Comparison of ENCODE assay signal across 14 mouse cellular contexts in the genomic region with DNA sequence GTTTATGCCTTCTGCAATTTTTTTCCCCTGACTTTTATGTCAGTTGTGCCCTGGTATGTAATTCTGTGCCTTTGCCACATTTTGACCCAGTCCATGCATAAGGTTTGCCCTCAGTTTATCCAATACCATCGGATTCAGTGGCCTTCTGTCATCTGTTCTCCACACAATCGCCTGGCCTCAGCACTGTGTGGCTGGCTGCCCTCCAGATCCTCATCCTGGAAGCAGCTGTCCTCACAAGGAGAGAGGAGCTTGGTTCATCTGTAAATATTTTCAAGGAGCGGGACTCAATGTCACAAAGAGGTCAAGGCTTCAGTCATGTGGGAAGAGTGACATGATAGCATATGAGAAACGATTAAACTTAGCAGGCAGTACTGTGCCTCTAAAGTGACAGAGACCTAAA. TPM values are rescaled to one million over a fixed set of nuclear protein-coding genes. Genes with fewer than 3 reads are reported as not detected.
DNase-seq lines count a peak whose midpoint lies in the region; ATAC-seq and TF ChIP-seq lines count a peak whose summit lies in the region.
"Had no signal": no experiment of that assay in that cellular context is flagged by ENCODE, and none has a peak within 500 bp of the region (broad histone marks: within the 10 kb centered on the region; RNA-seq: fewer than 3 reads in every experiment).

No protein-coding gene starts in this region.

- WGBS in embryonic facial prominence, embryonic 14.5 days: 64% methylated on average over 4 of the region's 4 CpGs
- 87% methylated on average over 4 of the region's 4 CpGs for WGBS in embryonic facial prominence, embryonic 10.5 days
- WGBS in stomach, embryonic 16.5 days: 39% methylated on average over 4 of the region's 4 CpGs
- 42% methylated on average over 4 of the region's 4 CpGs for WGBS in stomach, postnatal 0 days
- 31% methylated on average over 4 of the region's 4 CpGs for WGBS in heart, embryonic 16.5 days

- H3K36me3 ChIP-seq in embryonic facial prominence, embryonic 14.5 days (ENCODE audit: control insufficient read depth, insufficient read depth, low read length): no peaks in the 10 kb centered on the region
- H3K36me3 ChIP-seq in embryonic facial prominence, embryonic 10.5 days (replicated peaks): no peaks in the 10 kb centered on the region
- no peaks in the 10 kb centered on the region for H3K36me3 ChIP-seq in stomach, embryonic 16.5 days (ENCODE audit: control insufficient read depth, insufficient read depth, low read length)
- H3K36me3 ChIP-seq in stomach, postnatal 0 days (ENCODE audit: control insufficient read depth, insufficient read depth, low read length): no peaks in the 10 kb centered on the region
- H3K36me3 ChIP-seq in heart, embryonic 16.5 days (ENCODE audit: control insufficient read depth, insufficient read depth): no peaks in the 10 kb centered on the region
- H3K36me3 ChIP-seq: forebrain, embryonic 12.5 days; hindbrain, embryonic 15.5 days had no signal

- peak; percentile 9 for DNase-seq in embryonic facial prominence, embryonic 14.5 days (ENCODE audit: low spot score)
- DNase-seq in embryonic facial prominence, embryonic 10.5 days (ENCODE audit: low spot score): no peak
- no peak for DNase-seq in stomach, postnatal 0 days (ENCODE audit: low spot score)
- DNase-seq in testis, postnatal 14 days (ENCODE audit: low spot score): peak; percentile 5
- DNase-seq in kidney, adult 9 months: no peak
- DNase-seq: thymus, postnatal 14 days had no signal

- ATAC-seq in embryonic facial prominence, embryonic 14.5 days (ENCODE audit: low read depth): no peak
- ATAC-seq in stomach, embryonic 16.5 days (ENCODE audit: insufficient read depth, low FRiP score): 0 out of 2 replicates have a peak, but pooled peaks have one; percentile 13
- ATAC-seq in stomach, postnatal 0 days (ENCODE audit: low FRiP score, low TSS enrichment): no peak; the same call in 1 of the 2 replicates
- peak; percentile 29; the same call in 1 of the 2 replicates for ATAC-seq in heart, embryonic 16.5 days (replicated peaks; ENCODE audit: extremely low read depth, insufficient read depth, low FRiP score)
- ATAC-seq in megakaryocyte-erythroid progenitor cell, adult 5-6 weeks (replicated peaks; ENCODE audit: low FRiP score, low TSS enrichment, poor library complexity, severe bottlenecking): no peak

- H3K9me3 ChIP-seq in embryonic facial prominence, embryonic 14.5 days (ENCODE audit: control insufficient read depth, low read length): no peaks in the 10 kb centered on the region
- no peaks in the 10 kb centered on the region for H3K9me3 ChIP-seq in embryonic facial prominence, embryonic 10.5 days
- no peaks in the 10 kb centered on the region for H3K9me3 ChIP-seq in stomach, embryonic 16.5 days (replicated peaks; ENCODE audit: control insufficient read depth, low read length)
- no peaks in the 10 kb centered on the region for H3K9me3 ChIP-seq in stomach, postnatal 0 days (ENCODE audit: control insufficient read depth, low read length)
- H3K9me3 ChIP-seq in heart, embryonic 16.5 days (replicated peaks; ENCODE audit: control insufficient read depth, low read length): no peaks in the 10 kb centered on the region
- H3K9me3 ChIP-seq: forebrain, embryonic 12.5 days; hindbrain, embryonic 15.5 days had no signal

- H3K4me2 ChIP-seq in embryonic facial prominence, embryonic 14.5 days (ENCODE audit: low read depth, low read length): no peak overlapping the region
- H3K4me2 ChIP-seq in stomach, embryonic 16.5 days (ENCODE audit: low read depth, low read length): no peak overlapping the region
- H3K4me2 ChIP-seq in stomach, postnatal 0 days (replicated peaks; ENCODE audit: low read depth): no peak overlapping the region
- peak overlapping the region; percentile 33; the same call in 1 of the 2 replicates for H3K4me2 ChIP-seq in heart, embryonic 16.5 days (ENCODE audit: low read depth, low read length)
- H3K4me2 ChIP-seq: forebrain, embryonic 12.5 days; hindbrain, embryonic 15.5 days had no signal

- no peak overlapping the region for H3K9ac ChIP-seq in embryonic facial prominence, embryonic 14.5 days (ENCODE audit: low read depth, low read length)
- no peak overlapping the region for H3K9ac ChIP-seq in stomach, embryonic 16.5 days (ENCODE audit: low read length)
- H3K9ac ChIP-seq in stomach, postnatal 0 days (ENCODE audit: low read length): no peak overlapping the region
- H3K9ac ChIP-seq in heart, embryonic 16.5 days (ENCODE audit: low read length): no peak overlapping the region
- H3K9ac ChIP-seq: forebrain, embryonic 12.5 days; hindbrain, embryonic 15.5 days had no signal

- H3K27ac ChIP-seq in embryonic facial prominence, embryonic 14.5 days (replicated peaks; ENCODE audit: low read depth, low read length): no peak overlapping the region
- no peak overlapping the region for H3K27ac ChIP-seq in embryonic facial prominence, embryonic 10.5 days (replicated peaks)
- H3K27ac ChIP-seq in stomach, embryonic 16.5 days (ENCODE audit: low read length): no peak overlapping the region
- no peak overlapping the region for H3K27ac ChIP-seq in stomach, postnatal 0 days (replicated peaks)
- H3K27ac ChIP-seq in heart, embryonic 16.5 days (ENCODE audit: low read length): peak overlapping the region; percentile 74
- H3K27ac ChIP-seq: forebrain, embryonic 12.5 days; hindbrain, embryonic 15.5 days; kidney, postnatal 0 days; macrophage had no signal

- no peak for TF ChIP-seq EP300 in stomach, postnatal 0 days (optimal IDR thresholded peaks at IDR 0.05)

- TF ChIP-seq CTCF in stomach, postnatal 0 days (IDR thresholded peaks at IDR 0.05; ENCODE audit: low read depth): no peak

- H3K27me3 ChIP-seq in embryonic facial prominence, embryonic 14.5 days (replicated peaks; ENCODE audit: control insufficient read depth, insufficient read depth, low read length): peaks cover 27% of the 10 kb centered on the region
- peaks cover 31% of the 10 kb centered on the region for H3K27me3 ChIP-seq in embryonic facial prominence, embryonic 10.5 days (replicated peaks; ENCODE audit: low read depth, poor library complexity, severe bottlenecking)
- H3K27me3 ChIP-seq in stomach, embryonic 16.5 days (ENCODE audit: control insufficient read depth, insufficient read depth, low read length): peaks cover 19% of the 10 kb centered on the region
- no peaks in the 10 kb centered on the region for H3K27me3 ChIP-seq in stomach, postnatal 0 days (ENCODE audit: control insufficient read depth, insufficient read depth, low read length)
- peaks cover 10% of the 10 kb centered on the region for H3K27me3 ChIP-seq in heart, embryonic 16.5 days (ENCODE audit: control insufficient read depth, insufficient read depth, low read length)
- H3K27me3 ChIP-seq: hindbrain, embryonic 15.5 days had no signal

- peaks cover 10% of the 10 kb centered on the region; the same call in 1 of the 2 replicates for H3K4me1 ChIP-seq in embryonic facial prominence, embryonic 14.5 days (ENCODE audit: control insufficient read depth, insufficient read depth, low read length)
- peaks cover 17% of the 10 kb centered on the region for H3K4me1 ChIP-seq in embryonic facial prominence, embryonic 10.5 days
- H3K4me1 ChIP-seq in stomach, embryonic 16.5 days (ENCODE audit: control insufficient read depth, insufficient read depth, low read length): 0 out of 2 replicates have a peak, but pooled peaks cover 14% of the 10 kb centered on the region
- H3K4me1 ChIP-seq in stomach, postnatal 0 days (replicated peaks; ENCODE audit: control insufficient read depth, insufficient read depth): no peaks in the 10 kb centered on the region
- H3K4me1 ChIP-seq in heart, embryonic 16.5 days (ENCODE audit: control insufficient read depth, insufficient read depth, low read length): peaks cover 13% of the 10 kb centered on the region

- H3K4me3 ChIP-seq in embryonic facial prominence, embryonic 14.5 days (ENCODE audit: low read depth, low read length): no peak overlapping the region
- no peak overlapping the region for H3K4me3 ChIP-seq in embryonic facial prominence, embryonic 10.5 days
- H3K4me3 ChIP-seq in stomach, embryonic 16.5 days (replicated peaks; ENCODE audit: low read length): no peak overlapping the region
- H3K4me3 ChIP-seq in stomach, postnatal 0 days (ENCODE audit: low read depth, low read length): no peak overlapping the region
- no peak overlapping the region for H3K4me3 ChIP-seq in heart, embryonic 16.5 days (ENCODE audit: low read length)
- H3K4me3 ChIP-seq: forebrain, embryonic 12.5 days; hindbrain, embryonic 15.5 days had no signal

RNA-seq across cellular contexts. Expression of a gene that starts 3.7 kb away (rescaled TPM):
- polyA plus RNA-seq in embryonic facial prominence, embryonic 14.5 days (2014; fragmentation: Nextera tagmentation; extraction: Ambion mirVana): 0.98 and 1.0 TPM in 2 replicates
- polyA plus RNA-seq in embryonic facial prominence, embryonic 10.5 days (2016; fragmentation: Nextera tagmentation; extraction: Ambion mirVana): 0.19 and 0.21 TPM in 2 replicates
- 0.43 and 0.47 TPM in 2 replicates for polyA plus RNA-seq in stomach, embryonic 16.5 days (2015; fragmentation: Nextera tagmentation; extraction: Ambion mirVana)
- 0.10 and 0.18 TPM in 2 replicates for polyA plus RNA-seq in stomach, postnatal 0 days (2015; fragmentation: Nextera tagmentation; extraction: Ambion mirVana)
- polyA plus RNA-seq in heart, embryonic 16.5 days (2015; fragmentation: Nextera tagmentation; extraction: Ambion mirVana): 5.6 and 8.4 TPM in 2 replicates
- total RNA-seq in megakaryocyte-erythroid progenitor cell, adult 5-6 weeks (2014; fragmentation: Nextera tagmentation): not detected in 2 replicates
- total RNA-seq in megakaryocyte-erythroid progenitor cell, adult 5-6 weeks (2017): not detected in 2 replicates
- total RNA-seq: monocyte, adult 5-6 weeks had no signal
- polyA plus RNA-seq: macrophage had no signal

Comparison
In these comparisons a context has a peak if more than half of its experiments do, and no peak if none do; other contexts are left out.
1. ATAC-seq: peak in stomach, embryonic 16.5 days (single experiment) and heart, embryonic 16.5 days (single experiment); none in embryonic facial prominence, embryonic 14.5 days (single experiment), stomach, postnatal 0 days (single experiment) and megakaryocyte-erythroid progenitor cell, adult 5-6 weeks (single experiment).
2. DNase-seq: peak in embryonic facial prominence, embryonic 14.5 days (single experiment) and testis, postnatal 14 days (single experiment); none in embryonic facial prominence, embryonic 10.5 days (single experiment), stomach, postnatal 0 days (single experiment) and kidney, adult 9 months (single experiment).